Mouse (Mus musculus) right cerebral cortex, postnatal 4 days (tissue): ENCODE measurements around the gene Hinfp.
"Not testable (repeated sequence)": the region's sequence is repeated elsewhere in the genome, so short reads cannot be mapped to it uniquely, and the experiment has no call there.

Experiments
- DNase-seq: peaks from one replicate; pipeline ENCODE4 v3.0.0-alpha.2; 2022

The Hinfp gene

GRCm38 (mm10) chr9:44309756-44310155, 4.3 kb upstream of the Hinfp start:
- DNase-seq: no peak

GRCm38 (mm10) chr9:44307248-44307647, 1.8 kb upstream of the Hinfp start:
- DNase-seq: no peak

GRCm38 (mm10) chr9:44306532-44306931, 1.1 kb upstream of the Hinfp start:
- no peak for DNase-seq

- DNase-seq: not testable (repeated sequence)
These were observed 5.5 kb downstream of the Hinfp start for GRCm38 (mm10) chr9:44300001-44300400.

GRCm38 (mm10) chr9:44292490-44292889, 13.0 kb downstream of the Hinfp start:
- DNase-seq: peak; percentile 43

- DNase-seq: no peak
These were observed 16.5 kb downstream of the Hinfp start for GRCm38 (mm10) chr9:44288959-44289291.

- peak; percentile 51 for DNase-seq
These were observed 17.2 kb downstream of the Hinfp start, which contains the start of gene Abcg4 for GRCm38 (mm10) chr9:44288076-44288958. Gene Abcg4 (minus strand): TSS chr9:44288615.

- DNase-seq: peak; percentile 52
These were observed 17.9 kb downstream of the Hinfp start for GRCm38 (mm10) chr9:44287401-44288075.

GRCm38 (mm10) chr9:44287003-44287400, 18.5 kb downstream of the Hinfp start:
- DNase-seq: no peak

GRCm38 (mm10) chr9:44286256-44286850, 19.1 kb downstream of the Hinfp start:
- no peak for DNase-seq

GRCm38 (mm10) chr9:44283183-44283582, 22.3 kb downstream of the Hinfp start:
- DNase-seq: no peak

GRCm38 (mm10) chr9:44269973-44270372, 35.5 kb downstream of the Hinfp start:
- no peak for DNase-seq

- DNase-seq: no peak
These were observed 36.4 kb downstream of the Hinfp start for GRCm38 (mm10) chr9:44269077-44269476.

- no peak for DNase-seq
These were observed 37.0 kb downstream of the Hinfp start, which contains the start of gene Nlrx1 for GRCm38 (mm10) chr9:44268432-44268831. Gene Nlrx1 (minus strand): TSS chr9:44268599.

- peak; percentile 88 for DNase-seq
These were observed 37.5 kb downstream of the Hinfp start for GRCm38 (mm10) chr9:44268027-44268360.

GRCm38 (mm10) chr9:44267319-44268026, 38.0 kb downstream of the Hinfp start:
- DNase-seq: no peak

GRCm38 (mm10) chr9:44266478-44267226, 38.8 kb downstream of the Hinfp start:
- DNase-seq: no peak

GRCm38 (mm10) chr9:44261388-44261787, 44.1 kb downstream of the Hinfp start:
- no peak for DNase-seq

- DNase-seq: no peak
These were observed 46.5 kb downstream of the Hinfp start for GRCm38 (mm10) chr9:44259014-44259413.

- no peak for DNase-seq
These were observed 49.3 kb downstream of the Hinfp start for GRCm38 (mm10) chr9:44256213-44256612.

- DNase-seq: no peak
These were observed 50.3 kb downstream of the Hinfp start for GRCm38 (mm10) chr9:44255136-44255521.

- DNase-seq: no peak
These were observed 50.8 kb downstream of the Hinfp start for GRCm38 (mm10) chr9:44254508-44255135.
